Mouse (Mus musculus): ENCODE results near the gene Irf4.

Irf4 gene

DNA sequence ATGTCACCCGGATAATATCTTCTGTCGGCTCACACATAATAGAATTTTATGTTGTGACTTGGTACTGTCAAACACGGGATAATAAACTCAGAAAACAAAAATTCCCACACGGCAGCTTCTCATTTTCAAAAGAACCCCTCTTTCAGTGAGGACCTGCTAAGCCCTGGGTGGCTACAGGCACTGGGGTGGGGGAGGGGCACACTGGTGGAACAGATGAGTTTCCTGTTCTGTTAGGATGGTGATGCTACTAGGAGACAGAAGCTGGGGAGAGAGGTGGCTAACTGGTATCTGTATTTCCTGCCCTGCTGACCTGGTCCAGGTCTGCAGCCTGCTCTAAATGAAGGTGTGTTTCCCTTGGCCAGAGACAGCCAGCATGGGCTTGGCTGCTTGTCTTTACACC, 52.9 kb downstream of the Irf4 start:
- DNase-seq (ENCODE audit: low read depth, low spot score), result no peak

DNA sequence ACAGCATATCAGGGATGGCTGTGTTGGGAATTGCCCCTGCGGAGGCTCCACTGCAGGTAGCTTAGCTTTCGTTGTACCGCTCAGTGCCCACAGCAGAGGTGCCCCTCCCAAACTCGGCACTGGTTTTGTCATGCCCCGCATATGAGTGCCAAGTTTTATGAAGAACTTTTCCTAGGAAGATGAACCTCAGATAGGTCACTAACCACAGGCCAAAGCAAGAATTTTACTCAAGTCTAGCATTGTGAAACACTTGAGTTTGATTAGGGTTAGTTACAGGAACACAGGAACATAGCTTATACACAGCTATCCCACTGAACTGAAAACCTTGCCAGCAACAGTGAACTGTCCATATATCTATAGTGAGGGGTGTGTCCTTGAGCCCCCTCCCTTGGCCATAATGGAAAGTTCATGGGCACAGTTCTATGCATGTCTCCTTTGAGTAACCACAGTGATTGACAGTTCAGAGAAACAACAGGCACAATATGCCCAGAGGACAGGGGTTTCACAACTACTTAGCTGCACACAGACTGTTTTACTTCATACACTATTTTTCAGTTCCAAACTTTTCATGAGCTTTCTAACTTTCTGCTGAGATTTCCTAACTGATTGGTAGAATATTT, 53.4 kb downstream of the Irf4 start:
- DNase-seq (ENCODE audit: low read depth, low spot score), result no peak

- DNase-seq (ENCODE audit: low read depth, low spot score), result no peak
These were observed 60.2 kb downstream of the Irf4 start for GRCm38 (mm10) chr13:30809240-30809639.

- DNase-seq (ENCODE audit: low read depth, low spot score), result no peak
These were observed 64.4 kb downstream of the Irf4 start for GRCm38 (mm10) chr13:30813464-30813863.

GRCm38 (mm10) chr13:30814256-30814655, 65.2 kb downstream of the Irf4 start:
- DNase-seq (ENCODE audit: low read depth, low spot score), result no peak
